Mouse (Mus musculus) cortical plate, adult 2 months (tissue): ENCODE measurements around the gene Dusp27.

Experiments
- CTCF ChIP-seq: fragments of 200-500 bp; IDR thresholded peaks from 2 replicates; pipeline ENCODE4 v1.5.1; 2011; ENCODE audit warnings: mild to moderate bottlenecking, control low read depth, low read length; ENCODE audit not compliant: insufficient read depth; ENCODE audit errors: extremely low read depth
- POLR2A ChIP-seq: fragments of 200-500 bp; IDR thresholded peaks from 2 replicates; pipeline ENCODE4 v1.6.1; 2011; ENCODE audit warnings: mild to moderate bottlenecking, low read length, control low read depth; ENCODE audit not compliant: insufficient read depth; ENCODE audit errors: extremely low read depth

GRCm38 (mm10) chr1:166151341-166151740 lies 23.6 kb upstream of the Dusp27 start:
- TF ChIP-seq CTCF (0 out of 2 replicates have a peak, but pooled peaks have one; percentile 27), POLR2A (no peak)
